Mouse (Mus musculus): ENCODE measurements around the gene Gm17467. TPM values are rescaled to one million over a fixed set of nuclear protein-coding genes. Genes with fewer than 3 reads are reported as not detected.
"Not testable (repeated sequence)": the region's sequence is repeated elsewhere in the genome, so short reads cannot be mapped to it uniquely, and the experiment has no call there.

Gene Gm17467
- total RNA-seq (2021), result not detected

GRCm38 (mm10) chrX:123704691-123705090, at the start of gene Gm17467:
Gene Gm17467 (minus strand): TSS chrX:123704791.
- intact Hi-C loops (cut with DNase I); DNase-seq (ENCODE audit: low spot score): not testable (repeated sequence)

Other genes with a start within 250 kb of the Gm17467 start
- gene Cldn34c2, start 123.1 kb downstream of the Gm17467 start, total RNA-seq (2021), result under 1 TPM in 1 of 2 experiments, not detected in 1; 0.52 TPM
- gene Cldn34c3, start 88.9 kb upstream of the Gm17467 start, total RNA-seq (2021), result not detected